Mouse (Mus musculus) forelimb bud, embryonic 11.5 days (tissue): ENCODE results near the gene Pcnx4.

Experiments
- DNase-seq: peaks from one replicate; pipeline ENCODE4 v3.0.0-alpha.2; 2012; ENCODE audit warnings: low read depth, low spot score

Gene Pcnx4

DNA sequence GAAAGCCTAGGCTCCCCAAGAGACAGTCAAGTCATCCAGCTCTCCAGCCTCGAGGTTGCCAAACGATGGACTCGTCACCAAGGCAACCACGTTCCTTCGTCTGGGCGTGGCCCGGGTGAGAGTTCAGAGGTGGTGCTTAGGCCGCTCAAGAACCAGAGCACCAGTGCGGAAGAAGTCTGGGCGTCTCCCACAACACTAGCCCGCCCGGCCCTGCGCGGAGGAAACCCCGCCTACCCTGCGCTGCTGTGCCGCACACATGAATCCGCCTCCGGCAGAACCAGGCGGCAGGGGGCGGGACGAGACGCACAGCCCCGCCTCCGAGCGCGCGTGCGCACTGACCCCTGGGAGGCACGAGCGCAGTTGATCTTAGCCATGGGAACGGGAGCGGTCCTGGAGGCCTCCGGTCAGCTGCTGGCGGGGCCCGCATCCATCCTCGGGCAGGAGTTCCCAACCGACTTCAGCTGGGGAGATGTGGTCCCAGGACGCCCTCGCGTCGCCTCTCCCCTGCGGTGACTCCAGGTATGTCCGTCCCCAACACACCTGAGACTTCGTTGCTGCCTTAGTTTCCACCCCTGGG lies at the start of gene Pcnx4:
Gene Pcnx4 (plus strand): TSS at position 363 of the 577 bp plus-strand sequence.
- DNase-seq = peak; percentile 96

DNA sequence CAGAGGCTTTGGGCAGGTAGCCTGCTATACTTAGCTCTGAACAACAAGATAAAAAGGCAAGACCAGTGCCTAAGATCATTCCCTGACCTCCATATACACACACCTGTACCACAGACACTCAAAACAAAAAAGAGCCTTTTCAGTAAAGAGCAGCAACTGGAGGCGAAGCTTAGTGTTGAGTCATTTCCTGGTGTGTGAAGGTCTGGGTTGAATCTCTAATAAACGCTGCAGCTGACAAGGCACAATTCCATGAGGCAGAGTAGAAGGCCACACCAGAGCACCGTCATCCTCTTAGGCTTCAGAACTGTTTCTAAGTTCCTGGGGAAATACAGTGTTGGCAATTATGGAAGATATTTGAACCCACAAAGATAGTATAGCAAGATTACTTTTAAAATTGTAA lies 48.7 kb upstream of the Pcnx4 start:
- DNase-seq = no peak

DNA sequence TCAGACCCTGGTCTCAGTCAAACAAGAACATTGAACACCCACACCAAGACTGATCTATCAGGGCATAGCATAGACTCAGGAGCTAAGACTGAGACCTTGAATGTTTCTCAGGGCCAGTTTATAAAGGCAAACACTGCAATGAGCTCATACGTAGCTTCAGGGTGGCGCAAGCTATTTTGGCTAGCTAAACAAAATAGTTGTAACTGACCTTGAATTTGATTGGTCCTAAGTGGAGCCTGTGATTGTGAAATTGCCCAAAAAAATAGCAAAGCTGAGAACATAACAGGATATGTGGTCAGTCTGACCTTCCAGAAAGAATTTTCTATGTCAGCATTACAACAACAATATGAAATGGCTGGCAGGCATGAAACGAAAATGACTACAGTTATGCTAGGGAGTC lies 46.2 kb upstream of the Pcnx4 start:
- DNase-seq = no peak

DNA sequence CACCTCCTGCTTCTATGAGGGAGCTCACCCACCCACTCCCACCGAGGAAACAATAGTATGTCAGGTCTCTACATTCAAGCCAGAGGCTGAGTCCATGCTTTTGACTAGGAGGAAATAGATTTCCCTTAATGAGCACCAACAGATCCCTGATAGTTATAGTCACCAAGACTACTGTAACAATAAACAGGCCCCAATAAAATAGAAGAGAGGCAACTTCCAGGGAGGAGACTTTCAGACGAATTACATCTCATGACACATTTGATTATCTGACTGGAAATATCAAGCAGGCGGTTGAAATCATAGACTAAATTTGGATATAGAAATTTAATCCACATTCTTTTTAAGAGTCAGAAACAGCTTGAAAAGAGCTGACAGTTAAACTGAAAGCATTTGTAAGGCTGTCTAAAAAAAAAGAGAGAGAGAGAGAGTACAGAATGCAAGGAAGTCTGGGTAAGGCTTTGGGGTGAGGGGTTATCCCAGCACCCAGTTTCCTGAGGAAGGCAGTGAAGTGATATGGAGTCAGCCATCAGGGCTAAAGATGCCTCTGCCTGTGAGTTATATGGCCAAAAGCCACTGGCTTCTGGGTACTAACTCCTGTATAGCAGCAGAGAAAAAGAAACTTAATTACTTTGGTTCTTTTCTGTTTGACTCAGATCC lies 45.0 kb upstream of the Pcnx4 start:
- no peak for DNase-seq

DNA sequence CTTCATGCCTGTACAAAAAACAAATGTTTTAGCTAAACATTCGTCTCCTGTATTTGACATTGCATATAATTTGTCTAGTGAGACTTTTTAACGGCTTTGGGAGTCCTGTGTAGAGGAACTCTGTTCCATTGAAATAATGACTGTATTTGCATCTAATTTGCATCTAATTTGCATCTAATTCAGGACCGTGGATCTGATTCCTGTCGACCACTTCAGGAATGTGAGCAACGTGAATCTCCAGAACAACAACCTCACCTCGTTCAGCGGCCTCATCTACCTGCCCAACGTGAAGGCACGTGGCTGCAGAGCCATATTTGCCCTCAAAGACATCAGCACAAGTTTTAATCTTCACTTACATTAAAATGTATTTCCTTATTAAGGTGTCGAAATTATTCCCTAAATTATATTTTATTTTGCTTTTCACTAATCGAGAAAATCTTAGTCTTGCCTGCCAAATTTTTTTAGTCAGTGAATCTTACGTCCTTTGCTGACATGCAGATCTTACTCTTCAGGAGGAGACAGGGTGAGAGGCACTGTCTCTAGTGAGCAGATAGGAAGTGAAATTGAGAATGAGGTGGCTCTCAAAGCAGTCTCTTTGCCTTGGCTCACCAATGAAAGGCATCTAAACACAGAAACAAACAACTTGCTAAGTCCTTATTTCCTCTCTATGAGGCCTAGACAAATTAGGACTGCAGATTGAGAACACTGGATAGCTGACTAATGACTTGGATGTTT lies 39.1 kb upstream of the Pcnx4 start:
- DNase-seq = no peak

DNA sequence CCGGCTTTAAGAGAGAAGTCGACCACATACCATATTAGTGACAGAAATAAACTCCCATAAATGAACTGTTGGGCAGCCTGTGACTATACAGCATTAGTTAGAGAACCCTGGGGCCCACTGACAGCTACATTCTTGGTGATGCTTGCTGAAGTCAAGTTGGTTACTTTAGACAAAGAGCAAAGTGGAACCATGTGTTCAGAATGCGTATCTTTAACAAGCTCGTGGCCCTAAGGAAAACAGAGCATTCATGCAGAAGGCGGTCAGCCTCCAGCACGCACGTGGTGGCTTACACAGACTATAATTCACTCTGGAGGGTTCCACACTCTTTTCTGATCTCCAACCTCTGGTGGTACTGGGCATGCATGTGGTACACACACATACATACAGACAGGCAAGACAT lies 26.6 kb upstream of the Pcnx4 start:
- peak; percentile 35 for DNase-seq

DNA sequence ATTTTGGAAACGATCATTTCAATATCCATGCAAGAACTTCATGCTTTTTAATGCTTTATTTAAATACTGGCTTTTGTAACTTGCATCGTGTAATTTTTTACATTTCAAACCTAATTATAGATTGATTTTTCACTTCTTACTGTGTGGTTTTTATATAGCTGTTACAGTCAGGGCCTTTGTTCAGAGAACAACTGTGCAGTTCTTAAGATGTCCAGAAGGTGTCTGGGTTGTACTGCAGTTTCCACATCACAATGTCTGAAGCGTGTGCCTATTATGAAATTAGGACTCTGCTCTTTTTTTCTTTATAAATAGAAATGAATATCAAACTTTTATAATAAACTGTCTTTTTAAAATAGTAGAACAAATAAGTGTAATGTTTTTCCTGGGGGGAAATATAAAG lies 20.7 kb upstream of the Pcnx4 start:
- DNase-seq = no peak

DNA sequence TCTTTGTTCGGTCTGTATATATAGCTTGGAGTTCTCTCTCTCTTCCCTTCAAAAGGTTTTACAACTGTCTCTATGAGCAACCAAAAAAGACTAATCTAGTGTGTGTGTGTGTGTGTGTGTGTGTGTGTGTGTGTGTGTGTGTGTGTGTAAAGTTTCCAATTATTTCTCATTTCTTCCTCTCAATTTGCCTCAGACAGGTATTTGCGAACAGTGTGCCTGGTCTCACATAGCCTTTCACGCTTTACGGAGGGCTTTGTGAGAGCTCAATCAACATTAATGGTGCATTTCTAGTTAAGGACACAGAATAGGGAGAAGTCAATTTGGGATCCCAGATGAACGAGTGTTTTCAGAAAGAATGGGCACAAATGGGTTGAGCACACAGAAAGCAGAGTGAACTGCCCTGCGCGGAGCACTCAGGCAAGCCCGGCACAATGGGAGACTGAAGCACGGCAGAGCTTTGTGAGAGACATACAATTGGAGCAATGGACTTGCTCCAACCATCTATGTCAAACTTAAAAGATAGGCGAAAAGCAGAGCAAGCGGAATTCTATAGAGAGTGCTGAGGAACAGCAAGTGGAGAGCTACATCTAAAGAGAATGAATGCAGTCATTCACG lies 18.0 kb upstream of the Pcnx4 start:
- DNase-seq = no peak

DNA sequence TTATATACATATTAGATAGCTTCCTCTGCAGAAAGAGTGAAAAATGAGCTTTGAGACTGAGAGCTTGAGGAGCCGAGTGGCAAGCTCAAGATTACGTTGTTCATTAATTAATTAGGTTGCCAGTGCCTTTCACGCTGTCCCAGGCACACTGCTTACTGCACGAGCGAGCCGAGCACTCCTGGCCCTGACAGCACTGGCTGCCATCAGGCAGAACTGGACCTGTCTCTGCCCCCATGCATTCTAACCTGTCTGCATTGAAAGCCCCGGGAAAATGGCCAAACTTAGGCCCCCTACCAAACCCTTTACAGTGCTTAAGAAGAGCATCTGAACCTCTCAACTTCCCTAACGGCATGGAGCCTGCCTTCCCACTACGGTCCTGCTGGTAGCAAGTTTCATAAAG lies 16.8 kb upstream of the Pcnx4 start:
- no peak for DNase-seq

DNA sequence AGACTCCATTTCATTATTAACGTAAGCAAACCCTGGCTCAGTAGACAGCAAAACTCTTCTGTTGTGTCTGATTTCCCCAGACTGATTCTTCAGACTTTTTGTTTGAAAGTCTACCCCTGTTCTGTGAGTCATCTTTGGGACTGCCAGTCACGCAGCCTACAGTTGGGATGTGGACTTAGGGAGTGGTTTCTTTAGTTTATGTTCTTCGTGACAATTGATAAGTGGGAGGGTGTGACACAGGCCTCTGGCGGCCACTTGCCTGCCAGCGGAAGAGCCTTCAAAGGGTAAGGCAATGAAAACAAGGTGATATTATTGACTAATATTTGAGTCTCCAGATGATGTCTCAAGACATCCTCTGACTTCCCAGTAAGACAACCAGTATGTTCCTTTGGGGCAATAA lies 16.3 kb upstream of the Pcnx4 start:
- no peak for DNase-seq

DNA sequence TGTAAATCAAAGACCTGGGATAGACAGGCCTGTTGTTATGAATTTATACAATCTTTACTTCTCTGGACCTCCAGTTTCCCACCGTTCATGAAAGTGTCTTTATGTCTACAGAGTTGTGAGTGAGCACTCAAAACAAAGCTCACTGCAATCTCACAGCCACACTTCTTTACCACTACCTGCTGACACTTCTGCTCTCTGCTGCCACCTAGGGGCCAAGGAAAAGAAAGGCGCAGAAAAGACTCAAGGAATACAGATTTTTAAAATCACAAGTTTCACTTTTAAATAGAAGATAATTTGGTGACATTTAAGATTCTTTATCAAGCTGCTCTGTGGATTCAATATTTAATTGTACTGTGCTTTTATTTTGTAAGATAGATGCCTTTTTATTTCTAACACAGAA lies 15.5 kb upstream of the Pcnx4 start:
- peak; percentile 71 for DNase-seq

DNA sequence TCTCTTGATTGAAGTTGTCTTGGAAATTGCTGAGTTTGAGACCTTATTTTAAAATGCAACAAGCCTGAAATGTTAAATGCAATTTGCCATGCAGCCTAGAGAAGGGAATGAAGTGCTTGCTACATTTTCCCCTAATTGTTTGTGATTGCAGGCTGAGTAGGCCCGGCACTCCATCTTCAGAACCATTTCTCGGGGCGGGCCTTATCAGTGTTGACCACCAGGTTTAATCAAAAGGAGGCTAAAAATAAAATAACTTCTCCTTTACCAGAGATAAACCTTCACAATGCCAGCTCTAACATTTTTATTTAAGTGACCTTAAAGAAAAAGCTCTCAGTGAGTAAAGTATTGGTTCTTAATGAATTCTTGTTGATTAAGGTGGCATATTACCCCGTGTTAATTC lies 10.6 kb upstream of the Pcnx4 start:
- DNase-seq = no peak

DNA sequence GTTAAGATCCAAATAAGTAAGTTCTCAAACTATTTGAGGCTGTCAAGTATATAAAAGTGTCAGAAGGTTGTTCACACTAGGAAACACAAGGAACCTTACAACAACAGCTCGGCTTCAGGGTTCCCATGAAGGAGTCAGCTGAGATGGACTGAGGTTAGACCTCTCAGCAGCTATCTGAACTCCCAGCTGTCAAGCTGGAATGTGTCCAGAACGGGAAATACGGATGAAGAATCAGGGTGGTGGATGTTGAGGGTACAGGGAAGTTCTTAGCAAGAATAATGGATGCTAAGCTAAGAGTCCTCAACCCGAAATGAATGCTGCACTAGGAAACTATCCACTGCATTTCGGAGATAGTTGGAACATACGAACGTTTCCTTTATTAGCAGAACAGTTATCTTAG lies 3.9 kb upstream of the Pcnx4 start:
- no peak for DNase-seq

DNA sequence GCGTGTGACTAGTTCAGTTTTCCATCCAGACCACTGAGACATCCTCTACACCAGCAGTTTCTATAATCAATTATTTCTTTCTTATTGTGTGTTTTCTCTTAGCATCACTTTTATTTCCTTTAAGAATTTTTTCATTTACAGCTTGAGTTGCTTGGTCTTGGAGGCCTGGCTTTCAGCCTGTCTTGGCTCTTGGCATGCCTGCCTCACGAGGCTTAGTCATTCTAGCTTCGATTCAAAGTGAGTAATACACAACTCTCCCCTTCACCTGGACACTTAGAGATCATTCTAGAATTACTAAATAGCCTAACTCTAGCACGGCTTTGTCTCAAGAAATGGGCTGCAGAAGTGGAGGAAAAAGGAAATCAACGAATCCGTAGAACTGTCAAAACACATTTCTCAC lies 2.2 kb upstream of the Pcnx4 start:
- DNase-seq = no peak

DNA sequence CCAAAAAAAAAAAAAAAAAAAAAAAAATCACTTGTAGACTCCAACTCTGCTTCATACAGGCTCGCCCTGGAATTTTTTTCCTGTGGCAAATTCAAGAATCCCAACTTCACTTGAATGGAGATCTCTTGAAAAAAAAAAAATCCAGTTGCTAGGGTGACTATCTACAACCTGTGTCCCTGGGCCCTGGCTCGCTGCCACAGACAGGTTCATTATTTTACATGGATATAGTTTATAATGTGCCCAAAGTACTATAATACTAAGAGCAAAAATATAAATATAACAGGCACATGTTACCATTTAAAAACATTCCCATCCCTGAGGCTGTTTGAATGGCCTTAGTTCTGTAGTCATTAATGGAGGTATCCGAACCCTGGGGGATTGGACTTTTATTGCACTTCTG lies 584 bp upstream of the Pcnx4 start:
- DNase-seq = no peak

DNA sequence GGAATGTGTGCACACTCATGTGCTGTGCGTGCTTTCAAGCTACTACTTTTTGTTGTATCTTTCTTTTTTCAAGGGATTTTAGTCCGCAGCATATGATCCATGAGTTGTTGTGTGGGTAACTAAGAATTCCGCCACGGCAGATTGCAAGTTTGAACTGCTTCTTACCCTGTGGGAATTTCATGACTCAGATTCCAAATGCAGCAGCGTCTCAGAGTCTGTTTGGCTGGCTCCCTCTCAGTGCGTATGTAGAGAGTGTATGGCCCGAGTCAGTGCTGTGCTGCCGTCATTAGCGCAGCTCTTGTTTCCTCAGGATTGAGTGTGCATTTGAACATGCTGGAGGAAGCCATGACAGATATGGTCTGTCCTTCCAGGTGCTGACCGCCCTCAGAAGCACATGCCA lies 2.4 kb downstream of the Pcnx4 start:
- DNase-seq = no peak

DNA sequence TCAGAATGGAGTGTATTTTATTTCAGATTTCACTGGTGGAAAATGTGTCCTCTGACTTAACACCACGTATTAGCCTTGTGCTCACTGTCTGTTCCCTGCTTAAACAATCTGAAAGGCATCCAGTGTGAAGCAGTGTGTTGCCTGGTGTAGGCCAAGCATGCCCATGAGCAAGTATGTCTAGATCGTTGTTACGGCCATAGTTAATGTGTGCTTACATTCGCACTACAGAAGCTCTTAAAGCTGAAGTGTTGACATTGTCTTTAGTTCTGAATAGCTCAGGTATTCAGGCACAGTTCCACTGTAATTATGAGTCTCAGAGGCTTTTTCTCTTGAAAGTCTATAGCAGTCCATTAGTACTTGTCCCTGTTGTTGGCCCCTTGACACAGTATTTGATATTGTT lies 18.2 kb downstream of the Pcnx4 start:
- DNase-seq = no peak

DNA sequence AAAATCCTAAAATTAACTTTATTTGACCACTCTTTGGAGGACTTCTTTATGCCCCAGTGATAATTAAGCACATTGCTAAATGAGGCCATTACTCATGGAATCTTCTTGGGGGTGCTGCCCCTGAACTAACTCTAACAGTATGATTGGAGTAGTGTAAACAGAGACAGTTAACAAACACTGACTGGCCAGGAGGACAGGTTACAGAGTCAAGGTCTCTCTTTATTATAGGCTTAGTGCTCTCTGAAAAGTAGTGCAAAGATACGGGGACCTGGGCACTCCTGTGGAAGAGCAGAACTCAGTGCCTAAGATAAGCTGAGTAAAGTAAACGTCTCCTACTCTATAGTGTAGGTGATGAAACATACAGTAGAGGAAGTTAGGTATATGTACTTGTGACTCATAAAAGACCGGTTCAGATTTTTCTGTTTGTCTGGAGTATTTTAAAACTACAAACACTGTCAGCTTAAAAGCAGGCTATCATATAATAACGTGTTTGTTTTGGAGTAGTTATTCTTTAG lies 28.2 kb downstream of the Pcnx4 start:
- no peak for DNase-seq

DNA sequence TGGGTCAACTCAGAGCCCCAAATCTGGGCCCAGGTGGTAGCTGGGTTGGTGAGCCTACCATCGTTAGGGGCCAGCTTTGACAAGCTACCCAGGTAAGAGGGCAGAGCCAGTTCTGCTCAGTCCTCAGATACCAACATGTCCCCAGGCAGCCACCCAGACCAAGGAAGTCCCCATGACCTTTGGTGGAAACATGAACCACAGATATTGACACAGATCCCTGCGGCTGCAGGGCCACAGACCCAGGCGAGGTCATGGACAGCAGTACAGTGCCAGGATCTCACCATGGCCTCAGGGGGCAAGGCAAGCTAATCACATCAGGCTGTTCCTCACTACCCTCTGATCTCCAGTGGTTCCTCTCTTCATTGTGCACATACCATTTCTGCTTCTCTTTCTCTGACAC lies 45.8 kb downstream of the Pcnx4 start:
- DNase-seq = no peak

DNA sequence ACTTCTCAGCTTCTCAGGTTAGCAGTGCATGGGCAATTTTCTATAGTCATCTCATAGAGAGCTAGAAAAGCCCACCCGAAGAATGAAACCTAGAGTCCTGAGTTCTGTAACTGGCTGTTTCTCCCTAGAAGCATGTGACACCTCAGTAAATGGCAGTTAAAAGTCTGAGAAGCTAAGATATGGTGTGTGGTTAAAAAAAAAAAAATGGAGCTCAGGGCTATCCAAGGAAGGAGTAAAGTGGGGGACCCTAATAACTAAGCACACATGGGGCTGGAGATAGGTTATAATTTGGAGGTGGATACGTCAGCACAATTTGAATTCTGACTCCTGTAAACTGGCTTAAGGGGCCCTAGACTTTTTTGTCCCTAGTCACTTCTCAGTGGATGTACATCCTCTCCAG lies 46.9 kb downstream of the Pcnx4 start:
- no peak for DNase-seq

DNA sequence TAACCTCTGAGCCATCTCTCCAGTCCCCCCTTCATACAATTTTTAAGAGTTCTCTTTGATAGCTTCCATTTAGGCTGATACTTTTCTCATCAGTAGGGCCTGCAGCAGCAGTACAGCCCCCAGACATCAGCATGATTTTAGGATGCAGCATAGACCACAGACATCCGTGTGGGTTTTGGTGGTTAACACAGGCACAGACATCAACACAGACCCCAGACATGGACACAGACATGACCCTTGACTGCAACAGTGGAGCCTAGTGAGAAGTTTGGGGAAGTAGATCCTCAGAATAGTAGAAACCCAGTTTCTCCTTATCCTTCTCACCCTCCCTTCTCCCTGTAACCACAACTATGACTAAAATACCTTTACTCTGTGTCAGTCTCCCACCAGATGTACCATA lies 49.2 kb downstream of the Pcnx4 start:
- no peak for DNase-seq

DNA sequence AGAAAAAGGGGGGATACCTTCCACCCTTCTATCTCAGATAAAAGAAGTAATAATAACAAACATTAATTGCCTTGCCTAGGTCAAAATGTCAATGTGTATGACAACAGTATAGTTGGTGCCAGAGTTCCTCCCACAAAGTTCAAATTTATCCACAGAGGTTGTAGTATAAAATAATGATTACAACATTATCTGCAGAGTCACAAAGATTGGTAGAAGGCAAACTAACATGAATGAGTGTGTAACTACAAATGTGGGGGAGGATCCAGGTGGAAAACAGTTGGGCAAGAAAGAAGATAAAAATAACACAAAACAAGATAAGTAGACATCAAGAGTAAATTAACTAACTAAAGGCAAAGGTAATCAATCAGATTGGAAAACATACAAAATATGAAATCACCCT lies 56.8 kb downstream of the Pcnx4 start:
- no peak for DNase-seq

DNA sequence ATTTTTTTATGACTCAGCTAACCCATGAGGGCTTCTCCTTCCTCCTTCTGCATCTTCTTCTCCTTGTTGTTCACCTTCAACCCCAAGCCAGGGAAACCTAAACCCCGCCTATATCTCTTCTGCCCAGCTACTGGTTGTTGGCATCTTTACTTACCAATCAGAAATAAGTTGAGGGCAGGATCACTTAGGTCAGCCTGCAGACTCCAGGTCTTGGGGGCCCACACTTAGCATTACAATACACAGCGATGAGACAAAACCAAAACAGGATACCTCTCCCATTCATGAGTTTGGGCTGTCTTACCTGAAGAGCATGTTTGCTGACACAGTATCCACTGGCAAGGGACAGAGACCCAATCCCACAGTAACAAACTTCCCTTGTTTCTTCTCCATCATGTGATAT lies 57.8 kb downstream of the Pcnx4 start:
- DNase-seq = no peak
